Mouse (Mus musculus): ENCODE measurements around the gene Dip2c.

Dip2c gene

DNA sequence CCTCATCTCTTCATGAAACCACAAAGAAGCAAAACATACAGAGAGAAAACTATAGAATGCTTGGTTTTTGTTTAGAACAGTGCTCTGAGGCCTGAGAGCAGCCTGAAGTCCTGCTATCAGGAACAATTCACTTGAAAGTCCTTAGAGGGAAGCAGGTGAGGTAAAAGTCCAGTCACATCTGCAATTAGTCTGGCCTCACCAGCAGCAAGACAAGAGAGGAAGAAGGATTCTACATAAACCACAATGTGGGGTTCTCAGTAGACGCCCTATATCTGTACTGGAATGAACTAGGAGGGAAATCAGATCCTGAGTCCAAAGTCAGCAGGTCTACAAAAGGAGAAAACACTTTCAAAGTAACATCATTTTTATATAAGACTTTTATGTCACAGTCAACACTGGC, 438.9 kb downstream of the Dip2c start:
- in situ Hi-C loops (cut with MboI, MseI): no loop called here
